Mouse (Mus musculus): Measurements from ENCODE around the gene Gm49776. TPM values are rescaled to one million over a fixed set of nuclear protein-coding genes. Genes with fewer than 3 reads are reported as not detected.
"Not testable (repeated sequence)": the region's sequence is repeated elsewhere in the genome, so short reads cannot be mapped to it uniquely, and the experiment has no call there.

The Gm49776 gene
- polyA plus RNA-seq (2015; fragmentation: Nextera tagmentation; extraction: Ambion mirVana) = not detected in 2 replicates

GRCm38 (mm10) chr16:18258221-18258620 is at the start of gene Gm49776:
TSS of gene Gm49776 (minus strand) at chr16:18258321.
- no peak within 1 kb of the TSS for H3K4me2 ChIP-seq (ENCODE audit: low read depth, low read length)
- WGBS (ENCODE audit: insufficient replicate concordance) = 81% methylated on average over 2 of the region's 2 CpGs
- H3K27me3 ChIP-seq (ENCODE audit: control insufficient read depth, insufficient read depth, low read depth, low read length) = no peaks in the 10 kb centered on the region
- H3K4me1 ChIP-seq (ENCODE audit: control insufficient read depth, low read depth, low read length) = no peaks in the 10 kb centered on the region
- ATAC-seq (ENCODE audit: low read depth) = no peak
- no peaks in the 10 kb centered on the region for H3K9me3 ChIP-seq (replicated peaks; ENCODE audit: control insufficient read depth, low read length)
- H3K9ac ChIP-seq (ENCODE audit: low read depth, low read length) = no peak within 1 kb of the TSS
- no peak within 1 kb of the TSS for H3K4me3 ChIP-seq (ENCODE audit: low read depth, low read length)
- H3K27ac ChIP-seq (ENCODE audit: low read length) = no peak within 1 kb of the TSS
- H3K36me3 ChIP-seq (ENCODE audit: control insufficient read depth, insufficient read depth) = peaks cover 81% of the 10 kb centered on the region

GRCm38 (mm10) chr16:18289614-18290013 is 31.5 kb upstream of the Gm49776 start:
- peak overlapping the region; percentile 57 for H3K4me2 ChIP-seq (ENCODE audit: low read depth, low read length)
- not testable (repeated sequence) for ATAC-seq (ENCODE audit: low read depth); H3K27me3 ChIP-seq (ENCODE audit: control insufficient read depth, insufficient read depth, low read depth, low read length); H3K9me3 ChIP-seq (replicated peaks; ENCODE audit: control insufficient read depth, low read length); H3K36me3 ChIP-seq (ENCODE audit: control insufficient read depth, insufficient read depth)
- WGBS (ENCODE audit: insufficient replicate concordance) = 1% methylated on average over 10 of the region's 10 CpGs
- H3K27ac ChIP-seq (ENCODE audit: low read length) = peak overlapping the region; percentile 74
- H3K9ac ChIP-seq (ENCODE audit: low read depth, low read length) = peak overlapping the region; percentile 55
- peak overlapping the region; percentile 76 for H3K4me3 ChIP-seq (ENCODE audit: low read depth, low read length)
- H3K4me1 ChIP-seq (ENCODE audit: control insufficient read depth, low read depth, low read length) = peaks cover 19% of the 10 kb centered on the region

GRCm38 (mm10) chr16:18289067-18289588 is 31.0 kb upstream of the Gm49776 start, which contains the start of gene Dgcr8:
TSS of gene Dgcr8 (minus strand) at chr16:18289246.
- Histone ChIP-seq H3K9me3 (replicated peaks; ENCODE audit: control insufficient read depth, low read length) (no peaks in the 10 kb centered on the region), H3K36me3 (ENCODE audit: control insufficient read depth, insufficient read depth) (peaks cover 8% of the 10 kb centered on the region), H3K4me1 (ENCODE audit: control insufficient read depth, low read depth, low read length) (peaks cover 19% of the 10 kb centered on the region), H3K4me2 (ENCODE audit: low read depth, low read length) (peak within 1 kb of the TSS; percentile 94), H3K9ac (ENCODE audit: low read depth, low read length) (peak within 1 kb of the TSS; percentile 92), H3K4me3 (ENCODE audit: low read depth, low read length) (peak within 1 kb of the TSS; percentile 76), H3K27me3 (ENCODE audit: control insufficient read depth, insufficient read depth, low read depth, low read length) (no peaks in the 10 kb centered on the region), H3K27ac (ENCODE audit: low read length) (peak within 1 kb of the TSS; percentile 90)
- peak; percentile 98 for ATAC-seq (ENCODE audit: low read depth)
- under 1% methylated on average over 70 of the region's 71 CpGs for WGBS (ENCODE audit: insufficient replicate concordance)

- peak overlapping the region; percentile 90 for H3K27ac ChIP-seq (ENCODE audit: low read length)
- WGBS (ENCODE audit: insufficient replicate concordance) = under 1% methylated on average over 26 of the region's 31 CpGs
- H3K9ac ChIP-seq (ENCODE audit: low read depth, low read length) = peak overlapping the region; percentile 92
- no peaks in the 10 kb centered on the region for H3K9me3 ChIP-seq (replicated peaks; ENCODE audit: control insufficient read depth, low read length)
- H3K27me3 ChIP-seq (ENCODE audit: control insufficient read depth, insufficient read depth, low read depth, low read length) = no peaks in the 10 kb centered on the region
- H3K4me3 ChIP-seq (ENCODE audit: low read depth, low read length) = peak overlapping the region; percentile 76
- H3K4me1 ChIP-seq (ENCODE audit: control insufficient read depth, low read depth, low read length) = peaks cover 19% of the 10 kb centered on the region
- peaks cover 13% of the 10 kb centered on the region for H3K36me3 ChIP-seq (ENCODE audit: control insufficient read depth, insufficient read depth)
- peak; percentile 86 for ATAC-seq (ENCODE audit: low read depth)
- peak overlapping the region; percentile 94 for H3K4me2 ChIP-seq (ENCODE audit: low read depth, low read length)
Measured at GRCm38 (mm10) chr16:18288581-18289061, 30.5 kb upstream of the Gm49776 start.

GRCm38 (mm10) chr16:18288166-18288565 is 30.0 kb upstream of the Gm49776 start:
- Histone ChIP-seq H3K9ac (ENCODE audit: low read depth, low read length) (peak overlapping the region; percentile 92), H3K9me3 (replicated peaks; ENCODE audit: control insufficient read depth, low read length) (no peaks in the 10 kb centered on the region), H3K4me2 (ENCODE audit: low read depth, low read length) (peak overlapping the region; percentile 94), H3K4me3 (ENCODE audit: low read depth, low read length) (peak overlapping the region; percentile 76), H3K27me3 (ENCODE audit: control insufficient read depth, insufficient read depth, low read depth, low read length) (no peaks in the 10 kb centered on the region), H3K36me3 (ENCODE audit: control insufficient read depth, insufficient read depth) (peaks cover 18% of the 10 kb centered on the region), H3K27ac (ENCODE audit: low read length) (peak overlapping the region; percentile 90), H3K4me1 (ENCODE audit: control insufficient read depth, low read depth, low read length) (peaks cover 19% of the 10 kb centered on the region)
- no peak for ATAC-seq (ENCODE audit: low read depth)
- WGBS (ENCODE audit: insufficient replicate concordance) = 0% methylated on average over 4 of the region's 4 CpGs

- H3K9me3 ChIP-seq (replicated peaks; ENCODE audit: control insufficient read depth, low read length) = no peaks in the 10 kb centered on the region
- H3K4me2 ChIP-seq (ENCODE audit: low read depth, low read length) = no peak overlapping the region
- ATAC-seq (ENCODE audit: low read depth) = no peak
- no peak overlapping the region for H3K27ac ChIP-seq (ENCODE audit: low read length)
- H3K27me3 ChIP-seq (ENCODE audit: control insufficient read depth, insufficient read depth, low read depth, low read length) = no peaks in the 10 kb centered on the region
- H3K9ac ChIP-seq (ENCODE audit: low read depth, low read length) = no peak overlapping the region
- H3K4me1 ChIP-seq (ENCODE audit: control insufficient read depth, low read depth, low read length) = no peaks in the 10 kb centered on the region
- H3K36me3 ChIP-seq (ENCODE audit: control insufficient read depth, insufficient read depth) = peaks cover 80% of the 10 kb centered on the region
- WGBS (ENCODE audit: insufficient replicate concordance) = 83% methylated on average over 2 of the region's 2 CpGs
- no peak overlapping the region for H3K4me3 ChIP-seq (ENCODE audit: low read depth, low read length)
Measured at GRCm38 (mm10) chr16:18275166-18275565, 17.0 kb upstream of the Gm49776 start.

GRCm38 (mm10) chr16:18268182-18268581 is 10.1 kb upstream of the Gm49776 start:
- ATAC-seq (ENCODE audit: low read depth) = no peak
- no peak overlapping the region for H3K9ac ChIP-seq (ENCODE audit: low read depth, low read length)
- no peaks in the 10 kb centered on the region for H3K9me3 ChIP-seq (replicated peaks; ENCODE audit: control insufficient read depth, low read length)
- H3K4me3 ChIP-seq (ENCODE audit: low read depth, low read length) = no peak overlapping the region
- H3K4me2 ChIP-seq (ENCODE audit: low read depth, low read length) = no peak overlapping the region
- H3K27me3 ChIP-seq (ENCODE audit: control insufficient read depth, insufficient read depth, low read depth, low read length) = no peaks in the 10 kb centered on the region
- 85% methylated on average over 5 of the region's 5 CpGs for WGBS (ENCODE audit: insufficient replicate concordance)
- H3K36me3 ChIP-seq (ENCODE audit: control insufficient read depth, insufficient read depth) = peaks cover 69% of the 10 kb centered on the region
- no peak overlapping the region for H3K27ac ChIP-seq (ENCODE audit: low read length)
- no peaks in the 10 kb centered on the region for H3K4me1 ChIP-seq (ENCODE audit: control insufficient read depth, low read depth, low read length)

GRCm38 (mm10) chr16:18265024-18265423 is 6.9 kb upstream of the Gm49776 start:
- H3K4me1 ChIP-seq (ENCODE audit: control insufficient read depth, low read depth, low read length) = no peaks in the 10 kb centered on the region
- no peaks in the 10 kb centered on the region for H3K9me3 ChIP-seq (replicated peaks; ENCODE audit: control insufficient read depth, low read length)
- WGBS (ENCODE audit: insufficient replicate concordance) = 84% methylated on average over 2 of the region's 2 CpGs
- H3K4me3 ChIP-seq (ENCODE audit: low read depth, low read length) = no peak overlapping the region
- no peak overlapping the region for H3K9ac ChIP-seq (ENCODE audit: low read depth, low read length)
- no peak for ATAC-seq (ENCODE audit: low read depth)
- H3K4me2 ChIP-seq (ENCODE audit: low read depth, low read length) = no peak overlapping the region
- H3K36me3 ChIP-seq (ENCODE audit: control insufficient read depth, insufficient read depth) = peaks cover 64% of the 10 kb centered on the region
- no peaks in the 10 kb centered on the region for H3K27me3 ChIP-seq (ENCODE audit: control insufficient read depth, insufficient read depth, low read depth, low read length)
- no peak overlapping the region for H3K27ac ChIP-seq (ENCODE audit: low read length)

- Histone ChIP-seq H3K9ac (ENCODE audit: low read depth, low read length) (no peak overlapping the region), H3K27ac (ENCODE audit: low read length) (no peak overlapping the region), H3K27me3 (ENCODE audit: control insufficient read depth, insufficient read depth, low read depth, low read length) (no peaks in the 10 kb centered on the region), H3K4me2 (ENCODE audit: low read depth, low read length) (no peak overlapping the region), H3K36me3 (ENCODE audit: control insufficient read depth, insufficient read depth) (peaks cover 70% of the 10 kb centered on the region), H3K4me1 (ENCODE audit: control insufficient read depth, low read depth, low read length) (peaks cover 24% of the 10 kb centered on the region), H3K4me3 (ENCODE audit: low read depth, low read length) (no peak overlapping the region), H3K9me3 (replicated peaks; ENCODE audit: control insufficient read depth, low read length) (no peaks in the 10 kb centered on the region)
- 74% methylated on average over 1 of the region's 1 CpGs for WGBS (ENCODE audit: insufficient replicate concordance)
- ATAC-seq (ENCODE audit: low read depth) = no peak
Measured at GRCm38 (mm10) chr16:18253866-18254265, 4.3 kb downstream of the Gm49776 start.
